Mouse (Mus musculus): ENCODE data around the gene Fam241a. TPM values are rescaled to one million over a fixed set of nuclear protein-coding genes. Genes with fewer than 3 reads are reported as not detected.

The Fam241a gene
- total RNA-seq, 2 experiments from 2014 or later: 7.8 to 8.3 TPM

- no peak for DNase-seq
- intact Hi-C loops (cut with DNase I): no loop called here
Observed at GRCm38 (mm10) chr3:127879968-127880367, 16.2 kb downstream of the Fam241a start.

GRCm38 (mm10) chr3:127875509-127875908 lies 20.6 kb downstream of the Fam241a start:
- no peak for DNase-seq
- intact Hi-C loops (cut with DNase I): no loop called here

- intact Hi-C loops (cut with DNase I): no loop called here
- DNase-seq: no peak
Observed at GRCm38 (mm10) chr3:127875059-127875458, 21.1 kb downstream of the Fam241a start.

- DNase-seq: no peak
- intact Hi-C loops (cut with DNase I): no loop called here
Observed at GRCm38 (mm10) chr3:127874254-127874883, 21.8 kb downstream of the Fam241a start.

- peak; percentile 16 to 26 for DNase-seq
- intact Hi-C loops (cut with DNase I): no loop called here
Observed at GRCm38 (mm10) chr3:127871575-127871974, 24.5 kb downstream of the Fam241a start.

- intact Hi-C loops (cut with DNase I): no loop called here
- no peak for DNase-seq
Observed at GRCm38 (mm10) chr3:127868880-127869279, 27.2 kb downstream of the Fam241a start.

GRCm38 (mm10) chr3:127868046-127868758 lies 27.9 kb downstream of the Fam241a start:
- intact Hi-C loops (cut with DNase I): no loop called here
- no peak for DNase-seq

- DNase-seq: no peak
- intact Hi-C loops (cut with DNase I): no loop called here
Observed at GRCm38 (mm10) chr3:127864242-127864641, 31.9 kb downstream of the Fam241a start.

GRCm38 (mm10) chr3:127863571-127863970 lies 32.6 kb downstream of the Fam241a start:
- intact Hi-C loops (cut with DNase I): no loop called here
- no peak for DNase-seq

- no peak for DNase-seq
- intact Hi-C loops (cut with DNase I): no loop called here
Observed at GRCm38 (mm10) chr3:127862479-127862878, 33.6 kb downstream of the Fam241a start.

- intact Hi-C loops (cut with DNase I): no loop called here
Observed at GRCm38 (mm10) chr3:127861340-127861739, 34.8 kb downstream of the Fam241a start.

GRCm38 (mm10) chr3:127853431-127854206 lies 42.5 kb downstream of the Fam241a start:
- intact Hi-C loops (cut with DNase I): loop anchor here (1.0 to 5.0 kb wide), 2 partner anchors 44 to 96 kb away; partner anchors contain the start of gene Fam241a
- peak; percentile 78 to 87 for DNase-seq

More at GRCm38 (mm10) chr3:127861340-127861739, 34.8 kb downstream of the Fam241a start:
- DNase-seq: no peak

GRCm38 (mm10) chr3:127852722-127853121 lies 43.4 kb downstream of the Fam241a start:
- DNase-seq: no peak
- intact Hi-C loops (cut with DNase I): loop anchor here (1.0 to 5.0 kb wide), 2 partner anchors 45 to 97 kb away; partner anchors contain the start of gene Fam241a

- intact Hi-C loops (cut with DNase I): loop anchor here (5.0 kb wide), 1 partner anchor 46 kb away; the partner anchor contains the start of gene Fam241a
- no peak for DNase-seq
Observed at GRCm38 (mm10) chr3:127850776-127851646, 45.1 kb downstream of the Fam241a start.

GRCm38 (mm10) chr3:127849922-127850321 lies 46.2 kb downstream of the Fam241a start:
- intact Hi-C loops (cut with DNase I): loop anchor here (5.0 kb wide), 1 partner anchor 47 kb away; the partner anchor contains the start of gene Fam241a
- DNase-seq: no peak

GRCm38 (mm10) chr3:127848088-127848808 lies 47.9 kb downstream of the Fam241a start:
- DNase-seq: no peak
- intact Hi-C loops (cut with DNase I): no loop called here

- no peak for DNase-seq
- intact Hi-C loops (cut with DNase I): no loop called here
Observed at GRCm38 (mm10) chr3:127843941-127844327, 52.2 kb downstream of the Fam241a start.

GRCm38 (mm10) chr3:127843324-127843940 lies 52.7 kb downstream of the Fam241a start:
- intact Hi-C loops (cut with DNase I): no loop called here
- no peak for DNase-seq

- no peak for DNase-seq
- intact Hi-C loops (cut with DNase I): no loop called here
Observed at GRCm38 (mm10) chr3:127841926-127842325, 54.2 kb downstream of the Fam241a start.

All from heart, postnatal 10 days (tissue).